Mouse (Mus musculus) liver, embryonic 14.5 days (tissue): Measurements from ENCODE around the gene Dock6. TPM values are rescaled to one million over a fixed set of nuclear protein-coding genes. Genes with fewer than 3 reads are reported as not detected.

Source experiments
- ATAC-seq: fragments of 200-750 bp; cut with Nextera tagmentation; 2 replicates; pipeline ENCODE4 v1.8.0; 2017; ENCODE audit warnings: moderate number of reproducible peaks, mild to moderate bottlenecking, moderate library complexity; ENCODE audit not compliant: insufficient read depth
- DNase-seq, 3 experiments: peaks; one replicate each; pipeline ENCODE4 v3.0.0-alpha.2; 2012 to 2013; ENCODE audit warnings: low read depth in 3 of 3, low spot score in 3 of 3
- H3K27ac ChIP-seq: fragments of 300-500 bp; sonication (generic); 2 replicates; pipeline ENCODE4 v1.5.1; 2014; ENCODE audit warnings: moderate library complexity, mild to moderate bottlenecking, control low read depth, inconsistent platforms
- H3K27me3 ChIP-seq: fragments of 300-500 bp; sonication (generic); 2 replicates; pipeline ENCODE4 v1.6.1; 2014; ENCODE audit warnings: mild to moderate bottlenecking, low read length, moderate library complexity; ENCODE audit not compliant: control insufficient read depth, insufficient read depth
- H3K36me3 ChIP-seq: fragments of 300-500 bp; sonication (generic); replicated peaks from 2 replicates; pipeline ENCODE4 v1.6.1; 2014; ENCODE audit warnings: low read depth; ENCODE audit not compliant: control insufficient read depth, insufficient read depth
- H3K4me1 ChIP-seq, 2 experiments: fragments of 200-500 bp in 1 of 2; fragments of 300-500 bp in 1 of 2; sonication (generic) in 1 of 2; replicated peaks; 2 replicates each; pipeline ENCODE4 v1.6.1; 2012 to 2014; ENCODE audit warnings: antibody characterized with exemption in 1 of 2, inconsistent platforms in 1 of 2, low read length in 1 of 2; ENCODE audit not compliant: control insufficient read depth in 2 of 2, insufficient read depth in 2 of 2
- H3K4me2 ChIP-seq: fragments of 300-500 bp; sonication (generic); 2 replicates; pipeline ENCODE4 v1.6.1; 2014; ENCODE audit warnings: low read depth, mild to moderate bottlenecking, control low read depth, moderate library complexity
- H3K4me3 ChIP-seq, 2 experiments: fragments of 200-500 bp in 1 of 2; fragments of 300-500 bp in 1 of 2; sonication (generic) in 1 of 2; 2 replicates each; pipeline ENCODE4 v1.5.1; 2012 to 2014; ENCODE audit warnings: low read depth in 2 of 2, low read length in 2 of 2, mild to moderate bottlenecking in 2 of 2, control low read depth in 1 of 2, inconsistent platforms in 1 of 2, moderate library complexity in 1 of 2; ENCODE audit not compliant: insufficient read depth in 1 of 2
- H3K9ac ChIP-seq: fragments of 300-500 bp; sonication (generic); replicated peaks from 2 replicates; pipeline ENCODE4 v1.6.1; 2014; ENCODE audit warnings: mild to moderate bottlenecking, control low read depth, moderate library complexity
- H3K9me3 ChIP-seq: fragments of 300-500 bp; sonication (generic); 2 replicates; pipeline ENCODE4 v1.6.1; 2016; ENCODE audit warnings: low read length, mixed read lengths; ENCODE audit not compliant: control insufficient read depth
- CTCF ChIP-seq: IDR thresholded peaks from 2 replicates; pipeline ENCODE4 v1.5.1; 2016; ENCODE audit warnings: antibody characterized with exemption, low read depth, control low read depth
- EP300 ChIP-seq: IDR thresholded peaks from 2 replicates; pipeline ENCODE4 v1.6.1; 2016; ENCODE audit warnings: antibody characterized with exemption, low read depth
- WGBS: fragments of 180-500 bp; shearing (Covaris S2); extraction: QIAGEN DNeasy Blood & Tissue Kit; methylation state at CpG from one replicate; pipeline ENCODE4 v1.1.7; 2014; ENCODE audit not compliant: insufficient replicate concordance; 5-methylcytosine and 5-hydroxymethylcytosine counted together
- polyA plus RNA-seq, 2 experiments: library from polyadenylated mRNA; depleted of rRNA in 1 of 2; stranded (reverse) in 1 of 2; unstranded in 1 of 2; fragments of >200 nt; fragmentation: Nextera tagmentation in 1 of 2; extraction: Ambion mirVana in 1 of 2; gene quantifications; 2 replicates each; pipeline versions ENCODE4 v1.2.1 to v1.2.3; 2012 to 2014

The Dock6 gene
- polyA plus RNA-seq, 2 experiments, result 2.1 to 9.0 TPM

GRCm38 (mm10) chr9:21797921-21798344, 54.5 kb downstream of the Dock6 start:
- TF ChIP-seq EP300 (no peak), CTCF (no peak)
- Histone ChIP-seq H3K36me3 (no peaks in the 10 kb centered on the region), H3K9me3 (no peaks in the 10 kb centered on the region), H3K9ac (peak overlapping the region; percentile 63), H3K4me3 (peak overlapping the region; percentile 55 to 66), H3K4me2 (peak overlapping the region; percentile 56), H3K27ac (no peak overlapping the region), H3K27me3 (no peaks in the 10 kb centered on the region; the same call in 1 of the 2 replicates), H3K4me1 (peaks cover 0 to 5% of the 10 kb centered on the region in 2 experiments; a peak in 3 of 4 replicates)
- WGBS, result under 1% methylated on average over 25 of the region's 26 CpGs
- DNase-seq (no peak), ATAC-seq (peak; percentile 33; the same call in 1 of the 2 replicates)

DNA sequence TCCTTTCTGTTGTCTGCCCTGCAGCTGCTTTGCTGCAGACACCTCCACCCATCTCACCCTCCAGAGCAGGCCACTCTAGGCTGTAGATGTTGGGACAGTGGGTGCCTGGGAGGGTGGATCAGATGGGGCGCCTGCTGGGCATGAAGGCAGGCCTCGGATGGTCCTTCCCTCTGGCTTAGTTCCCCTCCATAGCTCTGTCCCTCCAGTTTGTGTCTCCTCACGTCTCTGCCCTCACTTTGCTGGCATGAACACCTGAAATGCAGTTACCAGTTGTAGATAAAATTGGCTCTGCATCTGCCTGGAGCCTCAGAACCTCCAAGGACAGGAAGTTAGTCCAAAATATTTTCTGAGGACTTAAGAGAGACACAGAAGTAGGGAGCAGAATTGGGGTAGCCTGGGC, 55.5 kb downstream of the Dock6 start:
- Histone ChIP-seq H3K9me3 (no peaks in the 10 kb centered on the region), H3K4me2 (peak overlapping the region; percentile 56), H3K27ac (no peak overlapping the region), H3K36me3 (no peaks in the 10 kb centered on the region), H3K9ac (no peak overlapping the region), H3K4me1 (peaks cover 0 to 5% of the 10 kb centered on the region in 2 experiments; a peak in 3 of 4 replicates), H3K4me3 (no peak overlapping the region), H3K27me3 (no peaks in the 10 kb centered on the region; the same call in 1 of the 2 replicates)
- 58% methylated on average over 3 of the region's 3 CpGs for WGBS
- TF ChIP-seq CTCF (no peak), EP300 (no peak)
- no peak for ATAC-seq
- DNase-seq, result no peak

DNA sequence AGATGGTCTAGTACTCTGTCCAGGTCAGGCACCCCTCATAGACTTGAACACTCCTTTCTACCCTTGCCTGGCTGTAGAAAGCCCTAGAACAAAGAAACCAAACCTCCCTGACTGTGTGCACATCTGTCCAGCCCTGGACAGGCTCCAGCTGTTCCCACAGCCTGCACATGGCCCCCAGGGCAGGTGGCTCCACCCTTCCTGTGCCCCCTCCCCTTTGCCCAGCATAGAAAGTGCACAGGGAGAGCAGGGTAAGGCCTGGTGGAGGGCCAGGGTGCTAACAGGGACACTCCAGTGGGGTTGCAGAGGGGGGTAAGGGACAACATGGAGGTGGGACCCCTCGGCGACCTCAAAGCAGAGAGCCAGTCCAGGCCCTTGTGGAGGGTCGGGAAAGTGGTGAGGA, 56.2 kb downstream of the Dock6 start:
- Histone ChIP-seq H3K4me3 (no peak overlapping the region), H3K4me2 (no peak overlapping the region; the same call in 1 of the 2 replicates), H3K27me3 (no peaks in the 10 kb centered on the region; the same call in 1 of the 2 replicates), H3K9ac (no peak overlapping the region), H3K36me3 (no peaks in the 10 kb centered on the region), H3K27ac (no peak overlapping the region), H3K9me3 (no peaks in the 10 kb centered on the region), H3K4me1 (peaks cover 0 to 5% of the 10 kb centered on the region in 2 experiments; a peak in 3 of 4 replicates)
- no peak for TF ChIP-seq EP300
- no peak for TF ChIP-seq CTCF
- 29% methylated on average over 3 of the region's 3 CpGs for WGBS
- ATAC-seq, result no peak
- no peak for DNase-seq

DNA sequence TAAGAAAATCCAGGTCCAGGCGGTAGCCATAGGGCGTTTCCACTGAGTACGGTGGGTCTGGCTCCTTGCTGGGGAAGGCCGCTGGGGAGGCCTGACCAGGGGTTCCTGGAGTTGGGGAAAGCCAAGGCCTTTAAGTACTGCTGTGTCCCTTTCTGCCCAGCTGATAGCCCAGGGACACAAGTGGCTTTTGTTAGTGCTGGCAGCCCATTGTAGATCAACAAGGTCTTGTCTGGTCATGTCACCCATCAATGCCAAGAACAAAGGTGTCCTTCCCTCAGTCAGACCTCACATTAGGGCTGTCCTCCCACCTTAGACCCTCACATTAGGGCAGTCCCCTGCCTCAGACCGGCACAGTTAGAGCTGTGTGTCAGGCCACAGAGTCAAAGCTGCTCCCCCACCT, 56.9 kb downstream of the Dock6 start:
- DNase-seq (no peak), ATAC-seq (no peak)
- no peaks in the 10 kb centered on the region for H3K9me3 ChIP-seq
- WGBS, result 67% methylated on average over 5 of the region's 5 CpGs
- H3K9ac ChIP-seq, result no peak overlapping the region
- no peaks in the 10 kb centered on the region for H3K36me3 ChIP-seq
- no peaks in the 10 kb centered on the region; the same call in 1 of the 2 replicates for H3K27me3 ChIP-seq
- H3K4me1 ChIP-seq, result peaks cover 0 to 5% of the 10 kb centered on the region in 2 experiments; a peak in 3 of 4 replicates
- H3K4me2 ChIP-seq, result no peak overlapping the region
- no peak for TF ChIP-seq CTCF
- no peak for TF ChIP-seq EP300
- no peak overlapping the region for H3K4me3 ChIP-seq
- no peak overlapping the region for H3K27ac ChIP-seq

GRCm38 (mm10) chr9:21794925-21795324, 57.5 kb downstream of the Dock6 start:
- WGBS, result 93% methylated on average over 24 of the region's 25 CpGs
- Histone ChIP-seq H3K36me3 (no peaks in the 10 kb centered on the region), H3K27me3 (no peaks in the 10 kb centered on the region; the same call in 1 of the 2 replicates), H3K4me2 (no peak overlapping the region), H3K9me3 (no peaks in the 10 kb centered on the region), H3K4me3 (no peak overlapping the region), H3K27ac (no peak overlapping the region), H3K4me1 (peaks cover 0 to 5% of the 10 kb centered on the region in 2 experiments; a peak in 3 of 4 replicates), H3K9ac (no peak overlapping the region)
- ATAC-seq, result no peak
- no peak for DNase-seq
- TF ChIP-seq CTCF, result no peak
- no peak for TF ChIP-seq EP300
